Mouse (Mus musculus) ovary, adult 18-20 months (tissue): Measurements from ENCODE around the gene Nadk2.

Experiments used
- DNase-seq: peaks from one replicate; pipeline ENCODE4 v3.0.0; 2022; ENCODE audit warnings: low spot score, mixed read lengths

Nadk2 gene

GRCm38 (mm10) chr15:9087895-9088682 is 17.0 kb downstream of the Nadk2 start:
- DNase-seq, result no peak

GRCm38 (mm10) chr15:9088683-9089072 is 17.6 kb downstream of the Nadk2 start:
- DNase-seq, result no peak

GRCm38 (mm10) chr15:9089136-9089720 is 18.2 kb downstream of the Nadk2 start:
- DNase-seq, result no peak

DNA sequence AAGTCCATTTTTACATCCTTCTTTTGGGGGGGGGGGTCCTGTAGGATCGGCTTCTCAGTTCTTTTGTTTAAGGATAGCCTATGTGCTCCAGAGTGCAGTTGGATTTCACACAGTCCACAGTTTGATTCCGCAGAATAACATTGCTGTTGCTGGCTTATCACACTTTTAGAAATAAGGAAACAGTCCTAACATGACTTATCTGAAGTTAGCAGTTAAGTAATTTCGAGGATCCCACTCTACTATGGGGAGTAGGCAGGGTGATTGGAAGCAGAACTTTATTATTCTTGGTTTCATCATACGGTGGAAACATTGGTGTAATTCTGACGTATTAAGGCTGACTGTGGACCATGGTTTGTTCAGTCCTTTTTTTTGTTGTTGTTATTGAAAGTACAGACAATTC is 19.6 kb downstream of the Nadk2 start:
- DNase-seq, result no peak

- no peak for DNase-seq
Observed at GRCm38 (mm10) chr15:9093598-9094365, 22.7 kb downstream of the Nadk2 start.

DNA sequence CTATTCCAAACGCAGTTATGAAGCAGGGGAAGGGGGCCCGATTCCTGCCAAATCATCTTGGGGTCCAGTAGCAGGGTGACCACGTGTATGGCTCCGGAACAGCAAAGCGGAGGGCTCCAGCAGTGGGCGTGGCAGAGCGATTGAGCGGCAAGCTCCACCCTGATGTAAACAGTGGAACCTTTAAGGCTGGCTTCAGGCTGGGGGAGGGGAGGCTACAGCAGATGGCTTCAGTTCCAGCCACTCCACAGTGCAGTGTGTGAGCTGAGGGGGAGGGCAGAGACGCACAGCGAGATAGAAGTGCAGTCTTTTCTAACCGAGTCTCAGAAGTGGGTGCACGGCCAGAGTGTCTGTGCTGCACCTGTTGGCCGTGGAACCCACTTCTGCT is 23.3 kb downstream of the Nadk2 start:
- DNase-seq, result no peak

DNA sequence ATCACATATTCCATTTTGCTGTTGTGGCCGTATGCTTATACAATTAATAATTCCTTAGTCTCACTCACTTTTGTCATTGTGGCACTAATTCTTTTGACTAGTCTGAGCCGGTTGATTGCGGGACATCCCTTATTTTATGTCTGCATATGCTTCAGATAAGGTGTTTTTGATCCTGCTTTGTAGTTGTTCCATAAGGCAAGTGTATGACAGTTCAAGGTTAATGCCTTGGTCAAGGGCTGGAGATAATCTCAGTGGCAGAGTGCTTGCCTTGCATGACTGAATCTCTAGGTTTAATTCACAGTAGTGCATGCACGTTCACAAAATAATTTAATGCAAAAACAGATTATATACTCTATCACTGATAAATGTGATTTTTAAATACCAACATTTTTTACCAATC is 25.8 kb downstream of the Nadk2 start:
- DNase-seq, result no peak

GRCm38 (mm10) chr15:9100446-9101077 is 29.5 kb downstream of the Nadk2 start:
- DNase-seq, result no peak

- DNase-seq, result no peak
Observed at GRCm38 (mm10) chr15:9106303-9107074, 35.4 kb downstream of the Nadk2 start.

GRCm38 (mm10) chr15:9110526-9111347 is 39.7 kb downstream of the Nadk2 start:
- no peak for DNase-seq

DNA sequence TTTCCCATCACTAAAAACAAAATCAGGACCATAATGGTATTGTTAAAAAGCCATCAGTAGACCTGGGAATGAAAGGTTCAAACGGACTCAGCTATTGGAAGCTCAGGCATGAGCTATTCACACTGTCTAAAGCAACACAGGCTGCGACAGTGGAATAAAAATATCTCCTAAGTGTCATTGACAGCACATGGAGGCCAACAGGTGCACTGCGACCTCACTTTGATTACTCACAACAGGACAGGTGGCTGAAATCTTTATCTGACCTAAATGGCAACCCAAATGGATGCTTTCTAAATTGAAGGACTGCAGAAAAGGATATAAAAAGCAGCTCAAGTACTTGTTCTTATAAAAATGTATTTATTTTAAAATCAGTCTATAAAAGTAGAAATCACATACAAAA is 40.6 kb downstream of the Nadk2 start:
- no peak for DNase-seq

DNA sequence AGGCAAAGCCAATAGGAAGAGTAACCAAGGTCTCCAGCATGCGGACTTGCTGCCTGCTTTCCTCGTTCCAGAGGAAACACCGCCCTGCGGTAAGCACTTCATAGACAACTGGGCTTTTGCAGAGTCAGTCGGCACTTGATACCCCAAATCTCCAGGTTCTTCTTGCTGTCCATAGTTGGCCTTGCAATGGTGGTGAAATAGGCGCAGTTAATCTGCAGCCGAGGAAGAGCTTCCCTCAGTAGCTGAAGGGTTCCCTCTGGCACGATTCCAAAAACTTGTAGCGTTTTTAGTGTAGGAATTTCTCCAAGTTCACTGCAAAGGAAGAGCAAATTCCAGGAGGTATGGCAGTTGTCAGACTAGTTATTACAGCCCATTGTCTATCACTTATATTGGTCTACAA is 42.5 kb downstream of the Nadk2 start:
- no peak for DNase-seq

DNA sequence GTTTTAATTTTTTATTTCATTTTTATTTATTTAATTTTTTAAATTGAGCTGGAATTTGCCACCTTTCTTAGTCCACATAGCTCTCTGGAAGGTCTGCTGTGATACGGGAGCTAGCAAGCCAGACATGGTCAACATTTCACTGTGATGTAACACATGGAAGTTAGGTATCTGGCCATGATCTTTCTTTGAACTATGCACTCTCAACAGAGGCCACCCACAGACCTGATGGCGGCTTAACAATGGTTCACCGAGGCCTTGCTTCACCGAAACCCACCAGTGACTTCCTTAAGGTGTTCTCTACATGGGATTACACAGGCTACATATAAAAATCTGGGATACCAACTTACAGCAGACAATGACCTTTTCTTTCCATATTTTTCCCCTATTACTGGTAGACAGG is 43.1 kb downstream of the Nadk2 start:
- DNase-seq, result no peak

DNA sequence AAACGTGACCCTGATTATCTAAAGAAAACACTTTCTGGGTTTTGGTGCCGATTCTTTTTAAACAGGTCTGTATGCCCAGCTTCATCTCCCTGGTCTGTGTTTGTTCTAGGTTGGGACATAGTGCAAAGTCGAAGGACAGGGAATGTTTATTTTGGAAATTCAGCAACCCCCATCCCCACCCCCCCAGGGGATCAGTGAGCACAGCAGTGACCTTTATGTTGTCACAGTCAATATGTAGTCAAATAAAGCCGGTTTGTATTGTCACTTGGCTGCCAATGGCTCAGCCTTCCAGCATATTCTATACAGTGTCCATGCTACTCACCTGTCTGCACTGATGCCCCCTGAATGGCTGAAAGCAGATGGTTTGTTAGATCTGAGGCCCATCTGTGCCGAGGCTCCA is 43.5 kb downstream of the Nadk2 start:
- DNase-seq, result no peak

- no peak for DNase-seq
Observed at GRCm38 (mm10) chr15:9118852-9119251, 47.8 kb downstream of the Nadk2 start.

DNA sequence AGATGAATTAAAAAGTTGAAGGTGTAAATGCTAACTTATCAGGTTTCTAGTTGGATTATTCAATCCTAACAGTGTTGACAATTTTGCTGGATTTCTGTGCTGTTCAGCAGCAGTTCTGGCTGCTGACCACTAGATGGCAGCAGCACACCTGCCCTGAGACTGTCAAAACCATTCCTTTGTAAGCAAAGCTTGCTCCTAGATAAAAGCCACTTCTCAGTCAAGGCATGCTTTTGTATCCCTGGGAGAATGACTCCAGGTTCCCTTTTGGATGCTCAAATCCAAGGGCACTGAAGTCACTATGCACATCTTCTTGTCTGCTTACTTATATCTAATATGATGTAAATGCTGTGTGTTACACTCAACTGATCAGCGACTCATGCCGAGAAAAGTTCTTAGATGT is 49.0 kb downstream of the Nadk2 start:
- no peak for DNase-seq

DNA sequence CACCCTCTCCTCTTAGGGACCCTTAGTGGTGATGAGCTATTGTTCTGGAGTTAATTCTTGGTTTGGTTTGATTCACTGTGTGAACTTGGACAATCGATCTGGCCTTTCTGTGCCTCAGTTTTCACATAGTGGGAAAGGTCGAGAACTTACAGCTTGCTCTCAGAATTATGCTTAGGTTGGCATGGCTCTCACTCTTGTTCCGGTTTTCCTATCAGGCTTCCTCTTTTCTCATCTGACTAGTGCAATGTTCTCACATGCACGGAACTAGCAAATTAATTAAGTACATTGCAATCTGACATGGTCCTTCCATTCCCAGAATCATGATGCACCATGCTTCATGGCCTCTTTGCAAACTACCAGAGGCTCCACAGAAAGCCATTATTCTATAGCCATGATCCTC is 51.9 kb downstream of the Nadk2 start:
- DNase-seq, result no peak

DNA sequence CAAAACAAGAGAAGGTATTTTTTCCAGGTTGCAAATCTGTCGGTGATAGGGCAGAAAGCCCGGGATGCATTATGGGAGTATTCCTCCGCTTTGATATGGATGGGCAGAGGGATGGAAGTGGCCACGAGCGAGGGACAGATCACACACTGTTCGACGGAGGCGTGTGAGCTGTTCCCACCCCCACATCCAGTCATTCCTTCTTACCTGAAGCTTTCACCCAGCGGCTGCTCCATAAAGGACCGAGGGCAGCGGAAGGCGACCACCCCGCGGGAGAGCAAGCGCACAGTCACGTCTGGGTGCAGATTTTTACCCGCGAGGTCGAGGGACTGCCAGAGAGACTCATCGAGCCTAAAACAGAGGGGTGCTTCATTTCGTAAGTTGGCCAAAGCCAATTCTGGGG is 53.8 kb downstream of the Nadk2 start:
- no peak for DNase-seq

DNA sequence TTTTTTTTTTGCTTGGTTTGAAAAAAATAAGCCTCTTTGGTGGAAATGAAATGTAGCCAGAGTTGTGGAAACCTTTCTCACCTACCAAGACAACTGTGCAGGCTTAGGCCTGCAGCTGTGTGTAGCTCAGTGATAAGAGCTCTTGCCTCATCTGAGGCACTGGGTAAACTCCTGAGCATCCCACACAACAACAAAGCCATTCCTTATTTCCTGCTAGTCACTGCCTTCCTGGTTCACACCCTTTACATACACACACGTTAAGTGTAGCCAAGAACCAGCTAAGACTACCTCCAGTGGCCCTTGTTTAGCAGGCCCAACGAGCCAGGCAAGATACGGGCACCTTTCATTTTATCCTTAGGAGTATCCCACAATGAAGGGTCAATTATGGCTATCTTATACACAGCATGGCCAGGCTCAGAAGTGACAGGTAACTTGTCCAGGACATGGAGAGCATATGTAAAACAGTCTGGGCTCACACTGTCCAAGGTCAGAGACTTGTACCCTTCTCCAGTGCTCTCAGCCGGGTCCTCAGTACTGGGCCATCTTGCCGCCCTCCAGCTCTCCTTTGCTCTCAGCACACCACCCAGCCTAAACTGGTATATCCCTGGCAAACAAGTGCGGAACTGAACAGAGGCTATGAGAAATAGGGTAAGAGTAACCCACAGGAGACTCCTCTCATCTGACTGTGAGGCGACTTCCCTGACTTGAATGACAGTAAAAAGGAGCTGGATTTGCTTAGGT is 56.2 kb downstream of the Nadk2 start:
- no peak for DNase-seq

- DNase-seq, result no peak
Observed at GRCm38 (mm10) chr15:9130772-9131498, 59.9 kb downstream of the Nadk2 start.
